Mouse (Mus musculus) gastrocnemius, postnatal 36 days (tissue): ENCODE results near the gene Ndufv1. TPM values are rescaled to one million over a fixed set of nuclear protein-coding genes. Genes with fewer than 3 reads are reported as not detected.
"Not testable (repeated sequence)": the region's sequence is repeated elsewhere in the genome, so short reads cannot be mapped to it uniquely, and the experiment has no call there.

Source experiments
- DNase-seq, 2 experiments: peaks; one replicate each; pipeline ENCODE4 v3.0.0; 2022
- intact Hi-C: fragments of 180-260 bp; cut with DNase I; formaldehyde crosslinking; loops from one replicate; pipeline ENCODE4 v1.15.1; 2025
- total RNA-seq, 2 experiments: library from RNA; stranded (reverse); gene quantifications; 2 replicates each; pipeline ENCODE4 v1.2.3; 2021

Ndufv1 gene
- total RNA-seq, 2 experiments from 2014 or later: 417 to 445 TPM

DNA sequence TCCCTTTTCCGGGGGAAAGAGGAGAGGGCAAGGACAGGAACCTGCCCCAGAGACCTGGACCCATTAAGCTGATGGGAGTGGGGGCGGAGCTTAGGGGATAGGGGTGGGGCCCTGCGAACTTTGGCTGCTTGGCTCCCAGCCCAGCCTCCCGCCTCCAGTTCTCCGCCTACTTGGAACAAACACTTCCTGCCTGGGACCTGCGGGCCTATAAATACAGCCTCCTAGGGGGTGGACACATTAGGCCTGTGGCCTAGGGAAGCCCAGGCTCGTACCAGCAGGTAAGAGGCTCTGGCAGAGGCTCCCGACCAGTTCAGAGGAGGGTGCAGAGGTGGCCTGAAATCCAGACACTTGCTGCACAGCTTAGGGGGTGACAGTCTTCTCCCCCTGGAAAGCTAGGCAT lies 26.3 kb downstream of the Ndufv1 start, which contains the start of gene Acy3:
Acy3 (plus strand) TSS at position 237 of the 400 bp plus-strand sequence.
- DNase-seq: peak; percentile 73 to 83
- intact Hi-C loops: no loop called here

DNA sequence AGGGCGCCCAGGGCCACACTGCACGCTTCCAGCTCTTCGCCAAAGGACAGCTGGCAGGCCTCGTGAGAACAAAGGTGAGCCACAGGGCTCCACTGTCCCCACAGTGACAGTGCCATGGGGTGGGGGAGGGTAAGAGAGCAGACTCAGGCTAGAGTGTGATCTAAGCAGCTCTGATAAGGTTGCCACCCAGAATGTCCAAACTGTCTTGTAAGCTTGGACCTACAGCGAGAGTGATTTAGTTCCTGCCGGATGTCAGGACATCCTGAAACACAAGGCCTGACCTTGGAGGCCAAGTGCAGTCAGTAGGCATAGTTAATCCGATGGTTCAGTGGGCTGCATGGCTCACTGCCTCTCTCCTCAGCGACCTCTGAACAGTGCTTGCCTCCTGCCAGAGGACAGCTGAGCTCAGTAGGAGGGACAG lies 27.3 kb downstream of the Ndufv1 start:
- intact Hi-C loops: no loop called here
- no peak for DNase-seq

DNA sequence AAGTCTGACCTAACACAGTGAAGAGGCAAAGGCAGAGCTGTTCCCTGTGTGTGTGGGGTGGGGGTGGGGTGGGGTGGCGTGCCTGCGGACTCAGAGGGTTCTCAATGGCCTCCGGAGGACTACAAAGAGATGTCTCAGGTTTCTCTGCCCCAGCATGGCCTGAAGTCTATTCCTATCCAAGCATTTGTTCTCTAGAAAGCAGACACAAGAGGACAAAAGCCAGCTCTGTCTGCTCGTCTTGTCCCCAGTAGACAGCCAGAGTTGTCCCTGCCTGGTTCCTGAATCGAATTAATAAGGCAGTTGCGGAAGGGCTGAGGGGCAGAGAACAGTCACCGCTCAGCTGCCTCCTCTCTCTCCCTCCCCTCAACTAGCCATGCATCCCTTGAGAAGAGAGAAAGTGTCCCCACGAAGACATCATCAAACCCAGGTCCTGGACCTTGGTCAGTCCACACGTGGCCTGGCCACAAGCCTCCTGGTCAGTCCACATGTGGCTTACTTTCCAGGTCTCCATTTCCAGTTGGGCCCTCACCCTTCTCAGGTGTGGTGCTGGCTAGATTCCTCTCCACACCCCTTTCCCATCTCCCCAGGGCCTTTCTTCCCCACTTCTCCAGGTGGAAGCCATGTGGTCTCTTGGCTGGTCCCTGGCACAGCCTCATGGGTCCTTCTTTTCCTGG lies 28.9 kb downstream of the Ndufv1 start:
- intact Hi-C loops: loop anchor here (5.0 kb wide), 2 partner anchors 36 to 191 kb away; no protein-coding TSS in a partner anchor
- no peak for DNase-seq

DNA sequence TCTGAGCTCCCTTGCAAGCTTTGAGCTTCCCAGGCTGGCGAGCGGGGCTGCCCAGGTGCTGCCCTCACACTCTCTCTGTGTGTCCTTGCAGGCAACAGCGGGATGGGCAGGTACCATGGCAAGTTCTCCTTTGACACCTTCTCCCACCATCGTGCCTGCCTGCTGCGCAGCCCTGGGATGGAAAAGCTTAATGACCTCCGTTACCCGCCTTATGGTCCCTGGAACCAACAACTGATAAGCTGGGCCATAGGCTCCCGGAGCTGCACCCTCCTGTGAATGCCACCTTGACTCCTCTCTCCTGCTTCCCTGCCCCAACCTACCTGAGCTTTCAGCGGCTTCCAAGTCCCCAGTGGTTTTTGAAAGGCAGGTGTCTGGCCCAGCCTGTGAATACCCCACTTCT lies 31.7 kb downstream of the Ndufv1 start:
- DNase-seq: no peak
- intact Hi-C loops: loop anchor here (5.0 kb wide), 2 partner anchors 34 to 189 kb away; no protein-coding TSS in a partner anchor

DNA sequence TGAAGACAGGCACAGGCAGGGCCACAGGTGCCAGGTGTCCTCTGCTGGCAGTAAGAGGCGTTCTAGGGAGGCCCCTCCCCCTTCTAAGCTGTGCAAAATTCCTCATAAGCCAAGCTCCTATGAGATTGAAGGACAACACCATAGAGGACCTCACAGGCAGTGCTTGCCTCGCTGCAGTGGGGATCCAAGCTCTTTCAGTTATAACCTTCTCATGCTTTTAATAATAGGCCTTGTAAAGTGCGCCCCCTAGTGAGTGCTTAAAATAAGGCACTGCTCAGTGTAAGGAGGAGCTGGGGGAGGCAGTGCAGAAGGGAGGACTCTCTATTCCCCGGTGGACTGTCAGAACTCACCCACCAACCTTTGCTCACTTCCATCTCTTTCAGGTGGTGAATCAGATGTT lies 32.3 kb downstream of the Ndufv1 start:
- DNase-seq: peak in 1 of 2 experiments; percentile 79

DNA sequence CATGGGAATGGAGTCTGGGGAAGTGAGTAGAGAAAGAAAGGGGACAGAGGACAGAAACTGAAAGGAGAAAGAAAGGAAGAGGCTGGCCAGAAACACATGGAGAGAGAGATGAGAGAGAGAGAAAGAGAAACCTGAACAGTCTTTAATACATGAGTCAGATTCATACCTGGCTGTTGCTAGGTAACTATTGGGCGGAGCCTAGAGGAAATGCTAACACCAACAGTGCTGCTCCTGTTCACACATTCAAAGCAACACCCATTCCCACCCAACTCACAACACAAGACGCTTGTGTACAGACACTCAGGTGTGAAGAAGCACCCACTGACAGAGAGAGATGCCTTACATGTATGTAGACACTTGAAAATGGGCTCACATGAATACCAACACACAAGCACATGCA lies 36.7 kb downstream of the Ndufv1 start:
- no peak for DNase-seq
- intact Hi-C loops: no loop called here

More for the DNA sequence above, 32.3 kb downstream of the Ndufv1 start:
- intact Hi-C loops: loop anchor here (5.0 kb wide), 2 partner anchors 33 to 188 kb away; no protein-coding TSS in a partner anchor

DNA sequence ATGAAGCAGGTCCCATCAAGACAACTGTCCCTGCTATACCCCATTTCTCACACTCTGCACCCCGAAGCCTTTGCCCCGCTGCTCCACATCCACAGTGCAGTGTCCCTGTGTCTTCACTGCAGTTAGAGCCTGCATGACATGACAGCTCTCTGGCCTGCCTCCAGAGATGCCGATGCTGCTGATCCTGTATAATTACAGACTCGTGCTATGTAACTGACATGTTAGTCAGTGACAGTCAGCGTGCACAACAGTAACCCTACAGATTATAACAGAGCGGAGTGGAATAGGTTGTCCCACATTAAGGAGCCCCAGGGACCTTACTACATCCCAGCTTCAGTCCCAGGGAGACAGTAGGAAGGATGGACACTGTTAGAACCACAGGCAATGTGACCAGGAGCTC lies 38.0 kb downstream of the Ndufv1 start:
- intact Hi-C loops, DNase-seq: not testable (repeated sequence)

DNA sequence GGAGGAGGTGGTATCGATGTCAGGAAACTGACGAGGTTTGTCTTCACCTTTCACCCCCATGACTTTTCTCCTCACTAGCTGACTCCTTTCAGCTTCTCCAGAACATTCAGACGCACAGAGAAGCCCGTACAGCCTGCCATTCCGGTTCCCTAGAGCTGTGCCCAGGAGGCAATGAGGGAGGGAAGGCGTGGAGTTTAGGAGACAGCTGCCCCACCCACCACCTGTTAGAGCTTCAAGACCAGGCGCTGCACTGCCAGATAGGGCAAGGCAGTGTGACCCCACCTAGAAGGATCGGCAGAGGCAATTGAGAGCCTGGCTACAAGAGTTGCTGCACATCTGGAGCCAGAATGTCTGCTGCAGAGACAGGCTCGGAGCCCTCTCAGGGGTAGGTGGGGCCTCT lies 40.4 kb downstream of the Ndufv1 start, which contains the start of gene Aldh3b2:
Aldh3b2 (plus strand) TSS at position 100 of the 400 bp plus-strand sequence.
- DNase-seq: no peak
- intact Hi-C loops: no loop called here

DNA sequence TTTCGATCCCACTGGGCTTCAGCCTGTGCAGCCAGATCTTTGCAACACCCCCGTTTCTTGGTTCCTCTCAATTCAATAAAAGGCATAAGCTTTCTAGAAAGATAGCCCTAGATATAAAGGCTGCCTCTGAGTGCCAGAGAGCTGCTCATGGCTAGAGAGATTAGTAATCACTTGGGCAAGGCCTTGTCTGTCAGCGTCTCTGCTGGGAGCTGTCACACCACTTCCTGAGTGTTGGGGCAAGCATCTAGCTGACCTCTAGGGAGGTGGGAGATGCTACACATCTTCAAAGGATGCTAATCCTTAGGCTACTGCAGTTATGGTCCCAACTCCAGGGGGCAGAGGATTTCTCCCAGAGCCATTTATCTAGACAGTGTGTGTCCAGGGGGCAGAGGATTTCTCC lies 45.3 kb downstream of the Ndufv1 start:
- DNase-seq: no peak
- intact Hi-C loops: no loop called here

DNA sequence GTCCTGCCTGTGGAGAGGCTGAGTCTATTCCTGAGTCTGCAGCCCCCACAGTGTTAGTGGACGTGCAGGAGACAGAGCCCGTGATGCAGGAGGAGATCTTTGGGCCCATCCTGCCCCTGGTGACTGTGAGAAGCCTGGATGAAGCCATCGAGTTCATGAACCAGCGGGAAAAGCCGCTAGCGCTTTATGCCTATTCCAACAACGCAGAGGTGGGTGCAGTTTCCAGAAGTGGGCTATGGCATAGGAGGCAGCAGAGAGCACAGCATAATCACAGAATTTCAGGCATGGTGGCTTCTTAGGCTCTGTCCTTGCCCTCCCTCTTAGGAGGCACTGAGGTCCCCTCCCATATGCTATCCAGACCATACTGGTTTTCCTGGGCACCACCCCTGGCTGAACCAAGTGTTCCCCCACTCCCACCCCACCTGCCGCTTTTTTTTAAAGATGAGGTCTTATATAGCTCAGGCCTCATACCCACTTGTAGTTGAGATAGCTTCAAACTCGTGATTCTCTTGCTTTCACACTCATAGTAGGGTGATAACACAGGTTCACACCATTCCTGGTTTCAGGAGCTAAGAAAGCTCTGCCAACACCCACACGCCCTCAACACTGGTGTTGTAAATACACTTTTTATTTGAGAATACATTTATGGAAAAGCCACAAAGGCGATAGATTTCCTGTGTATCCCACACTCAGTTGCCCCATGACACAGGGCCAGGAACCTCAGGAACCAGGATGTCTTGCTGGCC lies 46.1 kb downstream of the Ndufv1 start:
- no peak for DNase-seq
- intact Hi-C loops: no loop called here

DNA sequence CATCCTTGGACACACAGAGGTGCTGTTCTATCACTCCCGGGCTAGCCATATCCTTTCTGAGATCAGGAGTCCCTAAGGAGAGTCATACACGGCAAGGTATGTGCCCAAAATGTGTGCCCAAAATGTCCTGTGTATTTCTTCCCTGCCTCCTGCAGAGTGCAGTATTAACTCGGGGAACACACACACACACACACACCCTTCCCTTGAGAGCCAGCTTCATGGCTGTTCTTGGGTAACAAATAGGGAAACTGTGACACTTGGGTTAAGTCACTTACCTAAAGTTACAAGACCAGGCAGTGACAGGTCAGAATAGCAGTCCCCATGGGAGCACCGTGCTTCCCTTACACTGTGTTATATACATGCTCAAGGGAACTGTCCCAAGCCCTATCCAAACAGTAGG lies 48.6 kb downstream of the Ndufv1 start:
- intact Hi-C loops: no loop called here
- no peak for DNase-seq

DNA sequence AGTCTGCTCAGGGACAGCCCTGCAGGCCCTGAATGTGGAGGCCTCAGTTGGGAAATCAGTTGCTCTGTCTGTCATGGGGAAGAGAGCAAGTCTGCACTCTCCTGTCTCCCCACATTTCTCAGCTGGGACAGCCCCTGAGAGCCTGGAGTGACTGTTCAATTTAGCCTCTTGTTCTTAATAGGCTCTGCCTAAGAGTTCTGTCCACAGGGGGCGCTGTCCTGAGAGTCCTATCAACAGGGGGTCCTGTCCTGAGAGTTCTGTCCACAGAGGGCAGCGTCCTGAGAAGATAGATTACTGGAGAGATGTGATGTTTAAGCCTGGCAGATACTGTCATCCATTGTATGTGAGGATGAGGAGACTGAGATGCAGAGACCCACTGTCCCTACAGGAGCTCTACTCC lies 50.1 kb downstream of the Ndufv1 start:
- intact Hi-C loops: no loop called here
- DNase-seq: no peak

DNA sequence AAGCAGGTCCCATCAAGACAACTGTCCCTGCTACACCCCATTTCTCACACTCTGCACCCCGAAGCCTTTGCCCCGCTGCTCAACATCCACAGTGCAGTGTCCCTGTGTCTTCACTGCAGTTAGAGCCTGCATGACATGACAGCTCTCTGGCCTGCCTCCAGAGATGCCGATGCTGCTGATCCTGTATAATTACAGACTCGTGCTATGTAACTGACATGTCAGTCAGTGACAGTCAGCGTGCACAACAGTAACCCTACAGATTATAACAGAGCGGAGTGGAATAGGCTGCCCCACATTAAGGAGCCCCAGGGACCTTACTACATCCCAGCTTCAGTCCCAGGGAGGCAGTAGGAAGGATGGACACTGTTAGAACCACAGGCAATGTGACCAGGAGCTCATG lies 50.8 kb downstream of the Ndufv1 start:
- intact Hi-C loops, DNase-seq: not testable (repeated sequence)

DNA sequence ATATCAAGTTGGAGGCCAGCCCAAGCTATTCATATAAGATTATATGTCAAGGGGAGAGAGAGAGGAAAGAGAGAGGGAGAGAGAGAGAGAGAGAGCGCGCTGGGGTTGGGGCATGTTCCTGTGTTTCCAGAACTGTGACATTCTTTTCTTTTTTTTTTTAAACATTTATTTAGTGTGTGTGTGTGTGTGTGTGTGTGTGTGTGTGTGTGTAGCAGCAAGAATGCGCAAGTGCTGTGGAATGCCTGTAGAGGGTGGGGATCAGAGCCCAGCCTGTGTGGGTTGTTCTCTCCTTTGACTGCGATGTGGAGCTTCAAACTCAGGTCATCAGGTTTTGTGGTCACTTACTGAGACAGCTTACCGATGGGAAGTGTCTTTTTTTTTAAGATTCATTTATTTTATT lies 52.4 kb downstream of the Ndufv1 start:
- no peak for DNase-seq
- intact Hi-C loops: no loop called here

DNA sequence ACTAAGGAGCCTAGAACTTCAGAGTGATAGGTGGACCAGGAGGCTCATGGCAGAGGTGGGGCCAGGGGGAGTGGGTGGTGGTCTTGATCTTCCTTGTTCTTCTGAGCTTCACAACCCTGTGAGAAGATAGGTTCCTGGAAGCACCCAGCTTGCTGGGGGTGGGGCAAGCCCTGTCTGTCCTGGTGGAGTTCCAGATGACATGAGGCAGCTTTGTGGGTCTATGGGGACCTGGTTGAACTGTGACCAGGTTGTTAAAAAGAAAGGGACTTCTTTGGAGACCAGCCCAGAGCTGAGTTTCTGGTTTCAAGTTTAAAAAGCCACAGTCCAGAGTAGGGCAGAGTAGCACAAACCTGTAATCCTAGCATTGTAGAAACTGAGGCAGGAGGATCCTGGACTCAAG lies 53.6 kb downstream of the Ndufv1 start:
- DNase-seq: no peak
- intact Hi-C loops: no loop called here

DNA sequence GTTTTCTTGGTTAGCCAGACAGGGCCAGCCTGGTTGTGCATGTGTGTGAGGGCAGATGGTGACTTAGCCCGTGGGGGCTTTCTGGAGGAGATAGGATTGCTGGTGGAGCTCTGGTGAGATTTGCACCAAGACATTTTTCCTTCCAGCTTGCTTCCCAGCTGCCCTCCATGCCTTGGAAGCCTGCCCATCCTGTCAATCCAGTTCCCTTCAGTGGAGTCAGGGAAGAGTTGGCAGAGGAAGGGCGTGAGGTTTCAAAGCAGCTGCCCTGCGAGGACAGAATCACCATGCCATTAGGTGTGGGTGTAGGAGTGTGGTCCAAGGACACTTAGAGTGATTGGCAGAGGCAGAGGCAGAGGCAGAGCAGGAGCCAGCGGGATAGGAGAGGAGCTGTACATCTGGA lies 54.1 kb downstream of the Ndufv1 start, which contains the start of gene Aldh3b3:
Aldh3b3 (plus strand) TSS at position 176 of the 400 bp plus-strand sequence.
- intact Hi-C loops: no loop called here

More for the DNA sequence above, 54.1 kb downstream of the Ndufv1 start, which contains the start of gene Aldh3b3:
- DNase-seq: no peak

Other genes with a start within 250 kb of the Ndufv1 start
- gene Kmt5b, start 245.4 kb downstream of the Ndufv1 start, total RNA-seq: 10 to 100 TPM; 20.8 to 22.5 TPM
- gene Chka, start 161.0 kb downstream of the Ndufv1 start, total RNA-seq: 1 to 10 TPM; 1.4 to 2.4 TPM
- 1 to 10 TPM; 4.8 to 5.9 TPM for gene Tcirg1, start 105.7 kb downstream of the Ndufv1 start, total RNA-seq
- gene Ndufs8, start 100.0 kb downstream of the Ndufv1 start, total RNA-seq: 100 to 1,000 TPM; 242 to 273 TPM
- 1 to 10 TPM in 1 of 2 experiments, under 1 TPM in 1; 0.92 to 1.6 TPM for gene Aldh3b1, start 83.0 kb downstream of the Ndufv1 start, total RNA-seq
- gene Unc93b1, start 77.6 kb downstream of the Ndufv1 start, total RNA-seq: 1 to 10 TPM; 5.1 to 7.7 TPM
- gene Aldh3b3, start 54.2 kb downstream of the Ndufv1 start, total RNA-seq: not detected
- under 1 TPM; 0.20 to 0.23 TPM for gene Aldh3b2, start 40.5 kb downstream of the Ndufv1 start, total RNA-seq
- 1 to 10 TPM; 2.0 to 3.2 TPM for gene Acy3, start 26.2 kb downstream of the Ndufv1 start, total RNA-seq
- not detected for gene Tbx10, start 20.1 kb downstream of the Ndufv1 start, total RNA-seq
- 10 to 100 TPM; 22.5 to 23.0 TPM for gene Nudt8, start 12.2 kb downstream of the Ndufv1 start, total RNA-seq
- under 1 TPM; 0.13 to 0.20 TPM for gene Gm49405, start 12.2 kb downstream of the Ndufv1 start, total RNA-seq
- under 1 TPM; 0.79 to 0.82 TPM for gene Doc2g, start 9.5 kb downstream of the Ndufv1 start, total RNA-seq
- gene Gstp1, start 25.2 kb upstream of the Ndufv1 start, total RNA-seq: 100 to 1,000 TPM; 344 to 368 TPM
- gene Gstp2, start 33.2 kb upstream of the Ndufv1 start, total RNA-seq: 100 to 1,000 TPM; 148 to 162 TPM
- gene Gstp3, start 46.8 kb upstream of the Ndufv1 start, total RNA-seq: not detected
- not detected for gene Cabp2, start 68.8 kb upstream of the Ndufv1 start, total RNA-seq
- gene Cdk2ap2, start 84.4 kb upstream of the Ndufv1 start, total RNA-seq: 10 to 100 TPM; 20.0 to 22.3 TPM
- 1 to 10 TPM; 3.8 to 4.0 TPM for gene Pitpnm1, start 87.2 kb upstream of the Ndufv1 start, total RNA-seq
- 10 to 100 TPM; 58.2 to 68.0 TPM for gene Aip, start 113.1 kb upstream of the Ndufv1 start, total RNA-seq
- gene Gpr152, start 127.0 kb upstream of the Ndufv1 start, total RNA-seq: not detected
- gene Cabp4, start 131.2 kb upstream of the Ndufv1 start, total RNA-seq: not detected
- 10 to 100 TPM; 13.9 to 15.3 TPM for gene Coro1b, start 135.8 kb upstream of the Ndufv1 start, total RNA-seq
- gene Ptprcap, start 140.8 kb upstream of the Ndufv1 start, total RNA-seq: 1 to 10 TPM in 1 of 2 experiments, under 1 TPM in 1; 0.86 to 1.8 TPM
- gene Rps6kb2, start 150.5 kb upstream of the Ndufv1 start, total RNA-seq: 10 to 100 TPM; 25.2 to 26.8 TPM
- gene Carns1, start 162.7 kb upstream of the Ndufv1 start, total RNA-seq: 10 to 100 TPM; 26.0 to 26.2 TPM
- 1 to 10 TPM; 4.7 to 5.6 TPM for gene Tbc1d10c, start 178.5 kb upstream of the Ndufv1 start, total RNA-seq
- gene Ppp1ca, start 179.3 kb upstream of the Ndufv1 start, total RNA-seq: 100 to 1,000 TPM; 196 to 211 TPM
- 1 to 10 TPM; 2.3 to 2.9 TPM for gene Rad9a, start 188.9 kb upstream of the Ndufv1 start, total RNA-seq
- under 1 TPM; 0.52 to 0.61 TPM for gene Clcf1, start 201.4 kb upstream of the Ndufv1 start, total RNA-seq
- not detected for gene AC109138.7, start 201.6 kb upstream of the Ndufv1 start, total RNA-seq
- gene Pold4, start 219.1 kb upstream of the Ndufv1 start, total RNA-seq: 10 to 100 TPM; 16.0 to 21.1 TPM